Mouse (Mus musculus): ENCODE results near the gene Cep19.

The Cep19 gene

DNA sequence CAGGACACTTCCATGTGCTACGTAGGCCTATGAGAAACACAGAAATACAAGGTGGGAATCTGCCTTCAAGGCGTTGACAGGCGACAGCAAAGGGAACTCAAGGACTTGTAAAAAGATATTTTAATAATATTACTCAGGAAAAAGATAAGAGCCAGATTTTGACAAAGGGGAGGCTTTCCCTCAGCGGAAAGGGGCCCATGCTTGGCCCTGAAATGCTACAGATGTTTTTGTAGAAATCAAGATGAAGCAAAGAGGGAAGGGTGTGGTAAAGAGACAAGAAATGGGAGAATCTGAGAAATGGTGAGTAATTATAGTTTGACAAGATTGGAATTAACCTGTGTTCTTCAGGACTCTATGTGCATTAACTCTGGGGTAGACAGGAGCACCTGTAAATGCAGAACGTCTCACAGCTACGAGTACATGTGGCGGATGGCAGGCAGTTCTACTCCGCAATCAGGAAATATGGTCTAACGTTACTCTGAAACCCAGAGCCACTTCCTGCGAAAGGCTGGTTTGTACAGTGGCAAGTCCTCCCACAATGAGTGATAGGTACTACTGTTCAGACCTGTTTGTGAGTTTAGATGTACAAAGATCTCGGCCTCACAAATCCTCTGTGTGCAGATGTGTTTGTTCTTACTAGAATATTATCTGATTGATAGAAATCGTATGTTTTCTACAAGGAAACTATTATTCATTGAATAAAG is 7.9 kb downstream of the Cep19 start:
- no peak for DNase-seq (ENCODE audit: low spot score in 2 of 2)

DNA sequence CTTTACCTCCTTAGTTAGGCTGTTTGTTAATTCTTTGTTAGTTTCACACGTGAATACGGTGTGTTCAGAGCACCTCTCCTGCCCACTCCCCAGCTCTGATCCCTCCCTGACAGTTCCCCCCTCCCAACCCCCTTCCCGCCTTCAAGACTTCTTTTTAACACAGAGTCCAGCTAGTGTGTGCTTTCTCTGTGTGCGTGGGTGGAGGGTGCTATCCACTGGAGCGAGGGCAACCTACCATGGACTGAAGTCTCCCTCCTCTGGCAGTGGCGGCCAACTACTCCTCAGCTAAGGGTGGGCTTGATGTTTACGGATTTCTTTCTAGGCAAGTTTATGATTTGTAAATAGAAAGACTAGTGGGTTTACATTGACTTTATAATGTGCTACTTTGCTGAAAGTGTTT is 8.6 kb downstream of the Cep19 start:
- no peak for DNase-seq (ENCODE audit: low spot score in 2 of 2)

DNA sequence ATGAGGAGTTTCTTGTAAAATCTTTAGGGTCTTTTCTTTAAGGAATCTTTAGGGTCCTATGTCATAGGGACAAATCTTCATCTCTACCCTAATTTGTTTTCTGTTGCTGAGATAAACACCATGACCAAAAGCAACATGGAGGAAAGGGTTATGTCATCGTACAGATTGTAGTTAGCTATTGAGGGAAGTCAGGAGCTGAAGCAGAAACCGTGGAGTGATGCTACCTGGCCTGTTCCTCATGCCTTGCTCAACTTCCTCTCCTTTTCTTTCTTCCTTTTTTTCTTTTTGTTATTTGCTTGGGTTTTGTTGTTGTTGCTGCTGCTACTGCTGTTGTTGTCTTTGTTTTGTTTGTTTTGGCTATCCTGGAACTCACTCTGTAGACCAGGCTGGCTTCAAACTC is 9.0 kb downstream of the Cep19 start:
- DNase-seq (ENCODE audit: low spot score in 2 of 2) = no peak

DNA sequence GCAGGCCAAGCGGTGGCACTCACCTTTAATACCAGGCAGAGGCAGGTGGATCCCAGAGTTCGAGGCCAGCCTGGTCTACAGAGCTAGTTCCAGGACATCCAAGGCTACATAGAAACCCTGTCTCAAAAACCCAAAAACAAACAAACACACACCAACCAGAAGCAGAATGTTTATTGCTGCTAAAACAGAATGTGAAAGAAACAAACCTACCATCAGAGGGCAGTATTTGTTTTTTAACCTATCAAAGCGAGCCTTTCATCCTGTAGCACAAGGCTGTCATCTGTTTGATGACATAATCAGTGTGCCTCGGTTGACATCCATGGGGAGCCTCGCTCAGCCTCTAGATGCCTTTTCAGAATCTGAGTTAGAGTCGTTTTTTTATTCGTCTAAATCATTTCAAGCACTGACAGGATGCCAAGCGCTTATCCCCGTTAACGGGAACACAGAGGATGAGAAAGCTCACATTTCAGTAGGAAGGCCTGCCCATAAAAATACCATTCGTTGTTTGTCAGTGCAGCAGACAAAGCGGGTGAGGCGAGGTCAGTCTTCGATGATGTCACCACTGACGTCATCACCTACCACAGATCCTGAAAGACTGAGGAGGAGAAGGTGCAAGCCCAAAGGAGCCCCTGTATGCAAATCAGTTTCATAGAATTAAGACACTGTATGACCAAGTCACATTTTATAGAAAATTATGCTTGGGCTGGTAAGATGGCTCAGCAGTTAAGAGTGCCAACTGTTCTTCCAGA is 11.5 kb downstream of the Cep19 start:
- no peak for DNase-seq (ENCODE audit: low spot score in 2 of 2)

DNA sequence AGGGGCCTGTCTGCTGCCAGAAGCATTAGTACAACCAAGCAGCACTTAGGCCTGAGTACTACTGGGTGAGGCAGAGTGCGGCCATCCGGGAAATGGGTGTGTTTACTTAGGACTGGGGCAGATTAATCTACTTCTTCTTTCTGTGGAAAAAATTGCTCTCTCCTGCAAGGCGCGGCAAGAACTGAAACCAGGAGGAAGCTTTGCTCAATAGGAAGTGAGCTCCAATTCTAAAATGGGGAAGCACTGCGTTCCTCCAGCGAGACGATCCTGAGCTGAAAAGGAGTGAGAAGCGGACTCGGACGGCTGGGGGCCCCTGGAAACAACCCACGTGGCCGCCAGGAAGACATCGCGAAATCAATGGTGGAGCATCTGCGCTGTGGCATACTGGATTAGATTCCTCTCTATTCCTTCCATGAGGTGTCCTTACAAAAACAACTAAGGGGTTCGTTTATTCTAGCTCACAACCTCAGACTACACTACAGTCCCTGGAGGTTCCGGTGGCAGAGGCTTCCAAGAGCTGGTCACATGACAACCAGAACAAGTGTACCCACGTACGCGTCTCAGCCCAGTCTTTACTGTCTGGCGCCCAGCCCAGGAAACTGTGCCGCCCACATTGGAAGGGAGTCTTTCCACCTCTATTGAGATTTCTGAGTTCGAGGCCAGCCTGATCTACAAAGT is 14.1 kb downstream of the Cep19 start:
- DNase-seq (ENCODE audit: low spot score in 2 of 2) = peak in 1 of 2 experiments; percentile 69

DNA sequence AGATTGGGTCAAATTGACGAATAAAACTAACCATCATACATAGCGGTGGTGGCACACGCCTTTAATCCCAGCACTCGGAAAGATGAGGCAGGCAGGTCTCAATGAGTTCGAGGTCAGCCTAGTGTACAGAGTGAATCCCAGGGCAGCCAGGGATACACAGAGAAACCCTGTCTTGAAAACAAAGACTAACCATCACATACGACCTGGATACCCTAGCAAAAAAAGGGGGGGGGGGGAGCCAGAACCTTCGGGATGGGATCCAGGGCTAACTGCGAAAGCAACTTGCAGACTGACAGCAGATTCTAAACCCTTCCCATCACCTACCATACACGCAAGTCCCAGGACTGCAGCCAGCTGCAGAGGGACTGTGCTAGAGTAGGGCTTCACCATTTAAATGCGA is 14.8 kb downstream of the Cep19 start:
- DNase-seq (ENCODE audit: low spot score in 2 of 2) = no peak

DNA sequence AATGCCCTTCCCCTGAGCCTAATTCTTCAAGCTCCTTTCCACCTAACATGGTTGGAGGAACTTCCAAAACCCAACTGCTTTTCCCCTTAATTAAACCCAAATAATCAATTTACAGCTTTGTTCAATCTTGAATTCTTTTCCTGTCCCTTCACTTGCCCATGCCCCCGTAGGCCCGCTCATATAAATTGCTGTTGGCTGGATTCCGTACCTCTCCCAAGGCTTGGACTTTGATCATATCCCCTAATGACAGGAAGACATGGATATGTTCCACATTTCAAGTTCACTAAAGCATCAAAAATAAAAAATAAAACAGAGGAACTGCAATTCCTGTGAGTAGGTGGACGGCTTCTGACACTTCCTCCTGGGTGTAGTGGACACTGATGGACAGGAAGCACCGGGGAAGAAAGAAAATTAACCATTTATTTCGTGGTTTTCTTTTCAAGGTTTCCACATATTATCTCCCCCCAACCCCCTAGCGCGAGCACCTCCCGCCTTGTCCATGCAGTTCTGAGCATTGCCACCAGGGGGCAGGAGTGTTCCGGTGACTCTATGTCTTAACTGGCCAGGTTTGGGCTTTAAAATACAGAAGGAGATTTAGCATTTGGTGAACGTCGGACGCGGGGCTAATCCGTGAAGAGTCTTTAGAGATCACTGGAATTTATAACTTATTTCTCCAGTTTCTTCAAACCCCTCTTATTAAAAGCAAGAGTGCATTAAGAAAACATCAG is 15.5 kb downstream of the Cep19 start:
- DNase-seq (ENCODE audit: low spot score in 2 of 2) = peak; percentile 77 to 81

DNA sequence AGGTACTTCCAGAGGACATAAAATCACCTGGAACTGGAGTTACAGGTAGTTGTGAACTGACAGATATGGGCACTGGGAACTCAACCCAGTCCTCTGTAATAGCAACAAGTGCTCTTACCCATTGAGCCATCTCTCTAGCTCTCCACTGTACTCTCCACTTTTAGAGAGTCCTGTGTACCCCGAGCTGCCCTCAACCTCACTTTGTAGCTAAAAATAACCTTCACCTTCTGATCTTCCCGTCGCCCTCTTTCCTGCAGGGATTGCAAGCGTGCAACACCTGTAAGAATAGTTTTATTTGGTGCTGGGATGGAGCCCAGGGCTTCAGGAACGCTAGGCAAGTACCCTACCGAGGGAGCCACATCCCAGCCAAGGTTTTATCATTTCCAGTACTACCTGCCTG is 16.2 kb downstream of the Cep19 start:
- DNase-seq (ENCODE audit: low spot score in 2 of 2) = no peak

DNA sequence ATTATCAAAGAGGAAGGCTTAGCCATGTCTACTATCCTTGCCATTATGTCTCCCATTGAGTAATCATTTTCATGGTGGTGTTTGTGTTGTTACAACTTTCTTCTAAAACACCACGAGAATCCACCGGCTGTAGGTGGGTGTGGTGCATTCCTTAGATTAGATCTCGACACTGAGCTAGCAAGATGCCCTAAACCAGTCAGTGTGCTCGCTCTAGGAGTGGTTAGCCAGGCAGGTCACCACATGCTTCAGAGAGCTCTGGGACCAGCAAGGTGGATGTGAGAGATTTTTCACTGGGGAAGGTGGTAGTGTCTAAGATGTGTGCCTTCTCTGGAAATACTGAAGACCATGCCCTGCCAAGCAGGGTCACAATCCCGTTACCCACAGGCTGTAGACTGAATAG is 16.6 kb downstream of the Cep19 start:
- peak in 1 of 2 experiments; percentile 19 for DNase-seq (ENCODE audit: low spot score in 2 of 2)

DNA sequence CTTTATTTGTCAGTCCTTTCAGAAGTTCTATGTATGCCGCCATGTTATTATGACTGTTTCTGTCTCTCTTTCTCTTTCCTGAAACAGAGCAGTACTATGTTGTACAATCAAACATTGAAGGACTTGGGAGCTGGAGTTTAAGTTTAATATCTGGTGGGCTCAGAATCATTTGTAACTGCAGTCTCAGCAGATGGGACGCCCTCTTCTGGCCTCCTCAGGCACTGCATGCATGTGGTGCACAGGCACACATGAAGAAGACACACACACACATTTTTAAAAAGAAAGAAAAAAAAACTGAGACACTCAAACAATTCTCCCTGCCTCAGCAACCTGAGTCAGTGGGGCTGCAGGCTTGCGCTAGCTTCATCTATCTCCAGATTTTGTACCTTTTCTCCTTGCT is 20.9 kb downstream of the Cep19 start:
- DNase-seq (ENCODE audit: low spot score in 2 of 2) = no peak

DNA sequence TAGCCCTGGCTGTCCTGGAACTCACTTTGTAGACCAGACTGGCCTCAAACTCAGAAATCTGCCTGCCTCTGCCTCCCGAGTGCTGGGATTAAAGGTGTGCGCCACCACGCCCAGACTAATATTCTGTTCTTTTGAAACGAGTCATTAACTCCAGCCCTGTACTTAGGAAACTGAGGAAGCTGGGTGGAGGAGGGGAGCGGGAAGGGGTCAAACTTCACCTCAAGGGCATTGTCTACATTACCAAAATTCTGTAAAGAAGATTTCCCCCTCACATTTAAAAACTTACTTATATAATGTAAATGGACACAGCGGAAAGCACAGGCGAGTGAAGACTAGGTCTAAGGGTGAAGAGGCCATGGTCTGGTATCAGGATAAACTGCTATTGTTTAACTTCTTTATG is 24.4 kb downstream of the Cep19 start:
- DNase-seq (ENCODE audit: low spot score in 2 of 2) = no peak

DNA sequence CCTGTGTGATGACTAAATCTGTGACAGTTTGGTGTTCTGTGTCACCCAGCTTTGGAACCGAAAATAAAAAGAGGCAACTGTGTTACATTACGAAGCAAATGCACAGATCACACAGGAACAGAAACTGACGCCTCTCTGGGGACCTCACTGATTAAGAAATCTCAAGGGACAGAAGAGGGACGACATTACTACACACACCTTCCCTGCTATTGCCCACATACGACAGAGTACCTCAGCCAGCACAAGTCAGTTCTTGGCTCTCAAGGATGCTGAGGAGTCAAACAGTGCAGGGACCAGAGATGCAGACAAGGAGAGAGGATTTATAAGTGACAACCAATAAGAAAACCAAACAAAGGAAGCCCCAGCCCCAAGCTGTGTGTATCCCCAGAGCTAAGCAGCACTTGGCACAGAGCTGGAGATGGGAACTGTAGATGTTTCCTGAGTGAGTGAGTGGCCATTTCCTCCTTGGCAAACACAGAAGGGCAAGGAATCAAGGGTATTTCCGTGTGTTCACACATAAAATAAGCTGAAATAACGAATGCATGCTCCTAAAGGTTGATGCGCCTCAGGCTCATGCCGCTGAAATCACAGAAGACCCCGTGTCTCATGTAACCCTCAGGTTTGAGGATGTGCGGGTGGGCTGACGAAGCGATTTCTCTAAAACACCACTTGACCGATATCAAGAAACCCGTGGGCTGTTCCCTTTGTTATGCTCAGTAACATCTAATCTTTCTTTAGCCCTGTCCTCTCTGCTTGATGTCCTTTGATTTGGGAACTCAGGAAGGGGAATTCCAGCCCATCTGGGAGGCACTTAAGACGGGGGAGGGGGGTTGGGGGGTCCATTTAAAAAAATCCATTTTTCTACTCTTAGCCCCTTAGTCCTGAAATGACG is 25.1 kb downstream of the Cep19 start:
- no peak for DNase-seq (ENCODE audit: low spot score in 2 of 2)

DNA sequence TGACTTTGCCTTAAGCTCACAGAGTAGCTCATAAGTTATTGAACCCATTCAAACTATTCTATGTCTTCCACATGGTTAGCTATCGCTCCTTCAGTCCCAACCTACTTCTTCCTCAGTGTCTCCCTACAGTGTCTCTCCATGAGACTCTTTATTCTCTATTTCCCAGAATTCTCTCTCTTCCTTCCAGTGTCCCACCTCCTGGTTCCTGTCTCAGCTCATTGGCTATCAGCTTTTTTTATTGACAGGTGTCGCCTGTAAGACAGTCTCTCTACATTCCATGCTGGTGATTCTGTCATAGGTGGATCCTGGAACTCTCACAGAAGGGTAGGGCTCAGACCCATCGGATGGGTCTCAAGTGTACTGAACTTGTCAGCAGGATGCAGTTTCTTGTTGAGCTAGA is 25.8 kb downstream of the Cep19 start:
- DNase-seq (ENCODE audit: low spot score in 2 of 2) = no peak

DNA sequence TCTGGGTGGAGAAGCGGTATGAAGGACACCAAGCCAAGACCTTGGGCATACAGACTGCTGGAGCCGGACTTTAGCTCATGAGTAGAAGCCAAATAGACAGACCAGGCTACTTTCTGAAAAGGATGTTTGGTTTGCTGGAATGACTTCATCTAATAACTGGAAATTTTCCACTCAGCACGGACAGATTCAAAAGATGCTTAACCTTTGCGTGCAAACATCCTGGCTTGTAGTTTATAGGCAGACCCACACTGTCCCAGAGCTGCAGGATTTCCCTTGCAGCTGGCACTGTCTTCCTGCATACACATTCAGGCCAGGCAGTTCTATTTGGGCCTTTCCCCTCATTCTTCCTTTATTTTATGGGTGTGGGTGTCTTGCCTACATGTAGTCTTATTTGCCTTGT is 27.4 kb downstream of the Cep19 start:
- DNase-seq (ENCODE audit: low spot score in 2 of 2) = no peak

DNA sequence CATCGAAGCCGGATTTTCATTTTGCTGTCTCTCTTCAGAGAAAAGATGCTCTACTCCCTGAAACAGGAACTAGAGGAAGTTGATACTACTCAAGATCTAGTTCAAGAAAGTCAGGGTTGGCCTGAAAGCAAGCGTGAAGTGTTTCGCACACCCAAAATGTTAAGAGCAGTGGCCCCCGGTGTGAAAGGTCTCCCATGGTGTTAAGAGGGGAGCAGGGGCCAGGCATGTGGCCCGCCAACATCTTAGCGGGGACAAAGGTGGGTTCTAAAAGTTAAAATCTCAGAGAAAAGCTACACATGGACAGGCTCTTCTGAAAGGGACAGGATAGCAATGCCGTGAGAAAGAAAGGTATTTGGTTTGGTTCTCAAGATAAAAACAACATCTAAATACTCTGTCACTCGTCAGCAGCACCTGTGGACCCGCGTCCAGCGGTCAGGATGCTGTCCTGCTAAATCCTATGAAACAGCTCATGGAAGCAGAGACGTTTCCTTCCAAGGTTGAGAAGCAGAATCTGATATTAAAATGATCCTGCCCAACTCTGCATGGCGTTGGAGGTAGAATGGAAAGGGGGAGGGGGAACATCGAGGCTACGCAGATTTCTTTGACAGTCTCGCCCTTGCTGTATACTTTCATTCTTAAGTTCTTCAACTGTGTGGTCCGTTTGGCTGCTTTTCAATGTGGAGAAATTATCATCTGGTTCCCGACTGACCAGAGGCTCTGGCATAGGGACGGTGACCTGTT is 30.0 kb downstream of the Cep19 start:
- DNase-seq (ENCODE audit: low spot score in 2 of 2) = no peak

DNA sequence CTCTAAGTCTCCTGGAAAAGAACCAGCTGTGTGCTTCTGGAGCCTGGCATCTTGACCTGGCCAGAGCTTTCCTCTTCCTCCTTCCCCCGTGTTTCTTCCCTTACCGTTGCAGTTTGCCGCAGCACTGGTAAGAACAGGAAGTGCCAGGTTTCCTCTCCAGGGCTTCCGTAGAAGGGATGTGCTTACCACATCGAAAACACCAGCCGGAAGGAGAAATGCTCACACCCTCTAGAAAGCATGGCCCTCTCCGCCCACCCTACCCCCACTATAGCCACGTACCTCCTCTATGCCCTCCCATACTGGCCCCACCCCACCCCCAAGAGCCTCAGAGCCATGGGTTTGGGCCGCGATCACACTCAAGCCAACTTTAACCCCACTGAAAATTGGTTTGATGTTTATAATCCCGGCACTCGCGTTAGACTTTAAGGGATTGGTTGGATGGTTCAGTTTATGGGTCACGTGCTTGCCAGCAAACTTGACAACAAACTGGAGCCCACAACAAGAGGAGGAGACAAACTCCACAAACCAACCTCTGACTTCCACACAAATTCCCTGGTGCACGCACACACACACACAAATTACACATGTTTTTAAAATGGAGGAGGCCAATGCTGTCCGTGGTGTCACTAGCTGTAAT is 30.7 kb downstream of the Cep19 start:
- peak in 1 of 2 experiments; percentile 13 for DNase-seq (ENCODE audit: low spot score in 2 of 2)

DNA sequence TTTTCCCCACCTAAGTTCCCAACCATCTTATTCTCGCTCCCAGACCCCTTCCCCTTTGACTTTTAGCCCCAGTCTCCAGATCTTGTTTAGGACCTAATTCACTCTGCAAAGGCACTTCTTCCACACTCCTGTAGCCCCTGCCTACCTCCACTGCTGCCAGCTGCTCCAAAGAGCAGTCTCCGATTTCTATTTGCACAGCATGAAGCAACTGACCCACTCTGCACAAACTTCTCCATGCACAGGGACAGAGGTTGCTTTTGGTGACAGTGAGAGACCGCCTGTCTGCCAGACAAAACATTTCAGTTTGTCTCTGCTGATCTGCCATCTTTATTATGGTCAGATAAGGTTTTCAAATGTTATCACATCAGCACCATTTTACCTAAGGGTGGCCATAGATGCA is 33.5 kb downstream of the Cep19 start:
- DNase-seq (ENCODE audit: low spot score in 2 of 2) = no peak

DNA sequence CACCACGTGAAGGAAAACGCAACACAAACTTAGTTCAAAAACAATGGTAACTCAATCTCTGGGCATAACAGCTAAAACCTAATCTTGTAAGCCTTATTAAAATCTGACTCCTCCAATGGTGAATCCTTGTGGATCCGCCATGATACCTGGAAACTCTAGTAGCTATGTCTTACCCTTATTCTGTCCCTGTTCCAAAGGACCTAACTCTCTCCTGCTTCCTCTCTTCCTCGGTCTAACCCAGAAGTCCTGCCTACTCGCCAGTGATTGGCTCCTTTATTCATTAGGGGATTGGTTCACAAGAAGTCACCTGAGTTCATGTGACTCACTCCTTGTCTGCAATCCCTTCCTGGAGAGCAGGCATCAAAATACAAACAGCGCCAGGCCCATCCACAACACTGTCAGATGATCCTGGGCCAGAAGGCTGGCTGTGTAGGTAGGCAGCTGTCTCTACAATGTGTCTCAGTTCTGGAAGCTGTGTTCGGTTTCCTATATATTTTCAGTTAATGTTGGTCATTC is 36.3 kb downstream of the Cep19 start:
- no peak for DNase-seq (ENCODE audit: low spot score in 2 of 2)

DNA sequence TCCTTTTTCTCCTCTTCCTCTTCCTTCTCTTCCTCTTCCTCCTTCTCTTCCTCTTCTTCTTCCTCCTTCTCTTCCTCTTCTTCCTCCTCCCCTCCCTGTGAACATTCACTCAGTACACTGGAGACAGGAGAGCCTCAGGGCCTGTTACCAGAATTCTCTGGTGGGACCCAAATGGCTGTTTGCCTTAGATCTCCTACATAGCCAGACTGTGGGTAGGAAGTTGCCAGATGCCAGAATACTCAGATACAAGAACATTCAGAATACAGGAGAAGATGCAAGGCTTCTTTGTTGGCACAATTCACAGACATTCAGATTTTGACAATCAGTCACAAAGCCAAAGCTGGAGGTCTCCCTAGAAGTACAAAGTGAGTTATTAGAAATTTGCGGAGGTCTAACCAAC is 39.4 kb downstream of the Cep19 start:
- DNase-seq (ENCODE audit: low spot score in 2 of 2) = no peak

DNA sequence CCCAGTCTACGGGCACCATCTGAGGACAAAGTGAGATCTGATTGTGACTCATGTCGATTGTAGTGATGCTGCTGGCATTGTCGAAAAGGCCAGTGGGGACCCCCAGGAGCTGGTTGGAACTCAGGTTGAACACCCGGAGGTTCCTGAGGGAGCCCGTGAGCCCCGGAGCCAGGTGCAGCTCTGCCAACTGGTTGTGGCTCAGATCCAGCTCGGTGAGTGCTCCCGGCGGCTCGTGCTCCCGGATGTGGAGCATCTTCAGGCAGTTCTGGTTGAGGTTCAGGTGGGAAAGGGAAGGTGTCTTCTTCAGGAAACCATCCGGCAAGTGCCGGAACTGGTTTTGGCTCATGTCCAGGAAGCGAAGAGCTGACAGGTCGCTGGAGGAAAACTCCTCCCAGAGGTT is 44.2 kb downstream of the Cep19 start:
- no peak for DNase-seq (ENCODE audit: low spot score in 2 of 2)
